17 mouse cellular contexts compared by ENCODE assay signal in genomic region chr4:105163981-105164411, GRCm38 (mm10). TPM values are rescaled to one million over a fixed set of nuclear protein-coding genes. Genes with fewer than 3 reads are reported as not detected.
DNase-seq lines count a peak whose midpoint lies in the region; ATAC-seq and TF ChIP-seq lines count a peak whose summit lies in the region.
"Had no signal": no experiment of that assay in that cellular context is flagged by ENCODE, and none has a peak within 500 bp of the region (broad histone marks: within the 10 kb centered on the region; RNA-seq: fewer than 3 reads in every experiment).

No protein-coding gene starts in this region.

- peak; percentile 76 for ATAC-seq in megakaryocyte progenitor cell, adult 5-6 weeks (replicated peaks; ENCODE audit: poor library complexity)
- ATAC-seq: forebrain, embryonic 16.5 days; liver, embryonic 12.5 days; midbrain, embryonic 15.5 days; Patski had no signal

- peaks cover 10% of the 10 kb centered on the region for H3K4me1 ChIP-seq in kidney, adult 2 months (ENCODE audit: control insufficient read depth, insufficient read depth, low read length)
- H3K4me1 ChIP-seq in ES-Bruce4 (ENCODE audit: control insufficient read depth, insufficient read depth, low read length), result peaks cover 6% of the 10 kb centered on the region
- H3K4me1 ChIP-seq: liver, embryonic 12.5 days had no signal

- no peak for DNase-seq in kidney, adult 2 months
- DNase-seq in kidney, postnatal 14 days, result no peak
- DNase-seq in A20 (ENCODE audit: low read depth, low spot score), result peak; percentile 83
- DNase-seq in urinary bladder, postnatal 36 days (ENCODE audit: low spot score in 2 of 2), result no peak
- no peak for DNase-seq in frontal cortex, postnatal 25 days (ENCODE audit: low spot score in 2 of 2)
- DNase-seq: cerebellum, postnatal 10 days; kidney, adult 8-10 months; lung, postnatal 14 days; thymus, adult 18-20 months had no signal

- no peaks in the 10 kb centered on the region for H3K9me3 ChIP-seq in ES-Bruce4 (replicated peaks; ENCODE audit: control insufficient read depth, insufficient read depth, low read length, poor library complexity, severe bottlenecking)
- H3K9me3 ChIP-seq: heart, embryonic 15.5 days; hindbrain, embryonic 13.5 days; liver, embryonic 12.5 days; midbrain, embryonic 15.5 days had no signal

- TF ChIP-seq CTCF in kidney, adult 2 months (conservative IDR thresholded peaks at IDR 0.05; ENCODE audit: insufficient read depth, insufficient read length, low read depth, low read length), result no peak
- no peak for TF ChIP-seq CTCF in ES-Bruce4 (IDR thresholded peaks at IDR 0.05; ENCODE audit: low read depth, low read length)

- H3K27me3 ChIP-seq in kidney, adult 2 months (replicated peaks; ENCODE audit: control insufficient read depth, insufficient read depth, low read length), result no peaks in the 10 kb centered on the region
- H3K27me3 ChIP-seq in ES-Bruce4 (ENCODE audit: control insufficient read depth, insufficient read depth, low read length, poor library complexity, severe bottlenecking), result no peaks in the 10 kb centered on the region
- H3K27me3 ChIP-seq: hindbrain, embryonic 13.5 days; midbrain, embryonic 15.5 days; Patski had no signal

- no peak overlapping the region for H3K4me3 ChIP-seq in kidney, adult 2 months (ENCODE audit: insufficient read depth, low read depth, low read length)
- H3K4me3 ChIP-seq in ES-Bruce4 (ENCODE audit: low read depth, low read length), result no peak overlapping the region
- H3K4me3 ChIP-seq: heart, embryonic 15.5 days; hindbrain, embryonic 13.5 days; liver, embryonic 12.5 days; midbrain, embryonic 15.5 days had no signal

- H3K36me3 ChIP-seq in kidney, adult 2 months (ENCODE audit: control insufficient read depth, insufficient read depth, low read length), result peaks cover 2% of the 10 kb centered on the region; the same call in 1 of the 2 replicates
- peaks cover 12% of the 10 kb centered on the region for H3K36me3 ChIP-seq in ES-Bruce4 (ENCODE audit: control insufficient read depth, insufficient read depth, low read length, poor library complexity, severe bottlenecking)
- H3K36me3 ChIP-seq: heart, embryonic 15.5 days; hindbrain, embryonic 13.5 days; midbrain, embryonic 15.5 days had no signal

- H3K27ac ChIP-seq in kidney, adult 2 months (ENCODE audit: insufficient read depth, low read depth, low read length), result 0 out of 2 replicates have a peak overlapping the region, but pooled peaks have one; percentile 26
- peak overlapping the region; percentile 68 for H3K27ac ChIP-seq in ES-Bruce4 (ENCODE audit: insufficient read depth, low read length)
- H3K27ac ChIP-seq: heart, embryonic 15.5 days; hindbrain, embryonic 13.5 days; liver, embryonic 12.5 days; midbrain, embryonic 15.5 days had no signal

- no peak for TF ChIP-seq EP300 in ES-Bruce4 (IDR thresholded peaks at IDR 0.05; ENCODE audit: insufficient read depth, low read depth, low read length)

- H3K9ac ChIP-seq in ES-Bruce4 (ENCODE audit: low read depth, poor library complexity, severe bottlenecking), result 0 out of 2 replicates have a peak overlapping the region, but pooled peaks have one; percentile 15
- H3K9ac ChIP-seq: heart, embryonic 15.5 days; hindbrain, embryonic 13.5 days; liver, embryonic 12.5 days; midbrain, embryonic 15.5 days had no signal

- 65% methylated on average over 4 of the region's 4 CpGs for WGBS in kidney, adult 2 months

- TF ChIP-seq POLR2A in kidney, adult 2 months (IDR thresholded peaks at IDR 0.05; ENCODE audit: low read depth, low read length), result no peak
- TF ChIP-seq POLR2A in ES-Bruce4 (IDR thresholded peaks at IDR 0.05; ENCODE audit: insufficient read depth, low read length), result no peak

RNA-seq across cellular contexts. Expression of gene Plpp3, which starts 6.8 kb away (rescaled TPM):
- 77.7 and 78.0 TPM in 2 replicates for polyA plus RNA-seq in kidney, adult 2 months (2012; rRNA removed)
- 16.1 and 17.5 TPM in 2 replicates for polyA plus RNA-seq in ES-Bruce4 (2011; ENCODE audit: insufficient read depth, insufficient read length, low read depth, missing spikeins)
- 0.34 TPM in 1 of 2 replicates, not detected in the other for total RNA-seq in megakaryocyte progenitor cell, adult 5-6 weeks (2015)
- total RNA-seq in megakaryocyte progenitor cell, adult 5-6 weeks (2017), result 0.14 TPM in 1 of 2 replicates, not detected in the other

RNA-seq across cellular contexts. Expression of gene Prkaa2, which starts 54.3 kb away (rescaled TPM):
- polyA plus RNA-seq in kidney, adult 2 months (2012; rRNA removed), result 23.9 and 25.8 TPM in 2 replicates
- 12.3 and 14.0 TPM in 2 replicates for polyA plus RNA-seq in ES-Bruce4 (2011; ENCODE audit: insufficient read depth, insufficient read length, low read depth, missing spikeins)
- total RNA-seq in megakaryocyte progenitor cell, adult 5-6 weeks (2015), result 0.20 and 0.42 TPM in 2 replicates
- 0.03 TPM in 1 of 2 replicates, not detected in the other for total RNA-seq in megakaryocyte progenitor cell, adult 5-6 weeks (2017)
